31 mouse cellular contexts compared by ENCODE assay signal in genomic region chr3:32961494-32961893, GRCm38 (mm10).
A peak's percentile ranks its signal among the peaks of the same experiment; 100 is the strongest.
DNase-seq lines count a peak whose midpoint lies in the region; ATAC-seq and TF ChIP-seq lines count a peak whose summit lies in the region.
"Had no signal": no experiment of that assay in that cellular context is flagged by ENCODE, and none has a peak within 500 bp of the region (broad histone marks: within the 10 kb centered on the region; RNA-seq: fewer than 3 reads in every experiment).

No protein-coding gene starts in this region.

- TF ChIP-seq POLR2A in brain, embryonic 14.5 days (IDR thresholded peaks at IDR 0.05; ENCODE audit: borderline replicate concordance, extremely low read depth, insufficient read depth, insufficient read length, poor library complexity, severe bottlenecking), result no peak

- no peak overlapping the region for H3K4me2 ChIP-seq in hindbrain, embryonic 14.5 days (replicated peaks)
- no peak overlapping the region for H3K4me2 ChIP-seq in hindbrain, embryonic 12.5 days (replicated peaks)
- no peak overlapping the region for H3K4me2 ChIP-seq in midbrain, embryonic 16.5 days (ENCODE audit: low read length)
- no peak overlapping the region for H3K4me2 ChIP-seq in midbrain, embryonic 11.5 days
- H3K4me2 ChIP-seq in hindbrain, postnatal 0 days (ENCODE audit: low read depth, low read length), result no peak overlapping the region
- H3K4me2 ChIP-seq: embryonic facial prominence, embryonic 13.5 days; forebrain, embryonic 12.5 days; forebrain, embryonic 15.5 days; heart, embryonic 13.5 days had no signal

- no peak for DNase-seq in hindbrain, embryonic 14.5 days (ENCODE audit: low spot score)
- no peak for DNase-seq in midbrain, embryonic 11.5 days (ENCODE audit: low spot score, missing footprints)
- DNase-seq in brain, embryonic 14.5 days (ENCODE audit: low read depth), result peak; percentile 28
- DNase-seq in hindbrain, postnatal 0 days (ENCODE audit: low spot score), result peak; percentile 23
- DNase-seq in cerebellum, adult 11 months, result no peak
- DNase-seq in right cerebral cortex, postnatal 25 days, result no peak
- DNase-seq: adrenal gland, postnatal 10 days; adrenal gland, postnatal 36 days; B cell, adult 2 months; cerebellum, adult 11-12 months; cerebellum, adult 8-10 months; cerebellum, postnatal 10 days; cerebellum, postnatal 36 days; embryo, embryonic 11 days; gastrocnemius, postnatal 36 days; heart, adult 2 months; heart, postnatal 14 days had no signal

- no peaks in the 10 kb centered on the region for H3K9me3 ChIP-seq in hindbrain, embryonic 14.5 days (ENCODE audit: control insufficient read depth, low read length)
- H3K9me3 ChIP-seq in hindbrain, embryonic 12.5 days (replicated peaks), result no peaks in the 10 kb centered on the region
- H3K9me3 ChIP-seq in midbrain, embryonic 16.5 days (replicated peaks; ENCODE audit: control insufficient read depth, low read length, poor library complexity, severe bottlenecking), result no peaks in the 10 kb centered on the region
- H3K9me3 ChIP-seq in midbrain, embryonic 11.5 days (ENCODE audit: control insufficient read depth, low read length), result no peaks in the 10 kb centered on the region
- no peaks in the 10 kb centered on the region for H3K9me3 ChIP-seq in hindbrain, postnatal 0 days (ENCODE audit: low read length)
- H3K9me3 ChIP-seq: embryonic facial prominence, embryonic 10.5 days; embryonic facial prominence, embryonic 13.5 days; forebrain, embryonic 12.5 days; forebrain, embryonic 15.5 days; G1E; heart, embryonic 10.5 days; heart, embryonic 13.5 days had no signal

- TF ChIP-seq CTCF in brain, embryonic 14.5 days (IDR thresholded peaks at IDR 0.05; ENCODE audit: borderline replicate concordance, extremely low read depth, insufficient read depth, insufficient read length), result no peak
- no peak for TF ChIP-seq CTCF in hindbrain, postnatal 0 days (IDR thresholded peaks at IDR 0.05; ENCODE audit: low read depth)

- H3K4me1 ChIP-seq in hindbrain, embryonic 14.5 days (replicated peaks; ENCODE audit: control insufficient read depth, insufficient read depth, low read length), result no peaks in the 10 kb centered on the region
- H3K4me1 ChIP-seq in hindbrain, embryonic 12.5 days, result no peaks in the 10 kb centered on the region
- no peaks in the 10 kb centered on the region for H3K4me1 ChIP-seq in midbrain, embryonic 16.5 days (ENCODE audit: control insufficient read depth, insufficient read depth, low read length)
- no peaks in the 10 kb centered on the region for H3K4me1 ChIP-seq in midbrain, embryonic 11.5 days (ENCODE audit: control insufficient read depth, insufficient read depth, low read length)
- H3K4me1 ChIP-seq in hindbrain, postnatal 0 days (ENCODE audit: insufficient read depth, low read length), result no peaks in the 10 kb centered on the region
- H3K4me1 ChIP-seq: embryonic facial prominence, embryonic 10.5 days; embryonic facial prominence, embryonic 13.5 days; forebrain, embryonic 12.5 days; forebrain, embryonic 15.5 days; heart, embryonic 10.5 days; heart, embryonic 13.5 days had no signal

- H3K27ac ChIP-seq in hindbrain, embryonic 14.5 days, result no peak overlapping the region
- no peak overlapping the region for H3K27ac ChIP-seq in hindbrain, embryonic 12.5 days
- H3K27ac ChIP-seq in midbrain, embryonic 16.5 days (ENCODE audit: low read length), result no peak overlapping the region
- no peak overlapping the region for H3K27ac ChIP-seq in midbrain, embryonic 11.5 days (ENCODE audit: low read depth, low read length)
- H3K27ac ChIP-seq in hindbrain, postnatal 0 days, result no peak overlapping the region
- H3K27ac ChIP-seq: embryonic facial prominence, embryonic 10.5 days; embryonic facial prominence, embryonic 13.5 days; forebrain, embryonic 12.5 days; forebrain, embryonic 15.5 days; heart, adult 2 months; heart, embryonic 10.5 days; heart, embryonic 13.5 days had no signal

- ATAC-seq in hindbrain, embryonic 14.5 days (ENCODE audit: low FRiP score), result 0 out of 2 replicates have a peak, but pooled peaks have one; percentile 51
- ATAC-seq in hindbrain, embryonic 12.5 days (ENCODE audit: low FRiP score), result no peak
- ATAC-seq in midbrain, embryonic 16.5 days, result 0 out of 2 replicates have a peak, but pooled peaks have one; percentile 42
- no peak for ATAC-seq in midbrain, embryonic 11.5 days (ENCODE audit: low FRiP score)
- ATAC-seq in hindbrain, postnatal 0 days, result peak; percentile 53; the same call in 1 of the 2 replicates
- ATAC-seq: forebrain, embryonic 15.5 days; inflammation-experienced regulatory T-cells, adult 6 months; intestine, embryonic 16.5 days; Patski had no signal

- H3K4me3 ChIP-seq in hindbrain, embryonic 14.5 days (replicated peaks; ENCODE audit: low read length), result no peak overlapping the region
- H3K4me3 ChIP-seq in hindbrain, embryonic 12.5 days, result no peak overlapping the region
- H3K4me3 ChIP-seq in midbrain, embryonic 16.5 days (ENCODE audit: low read depth, low read length), result no peak overlapping the region
- no peak overlapping the region for H3K4me3 ChIP-seq in midbrain, embryonic 11.5 days (ENCODE audit: low read depth, low read length)
- no peak overlapping the region for H3K4me3 ChIP-seq in hindbrain, postnatal 0 days (ENCODE audit: low read length)
- H3K4me3 ChIP-seq: embryonic facial prominence, embryonic 10.5 days; embryonic facial prominence, embryonic 13.5 days; erythroblast, embryonic 14.5 days; forebrain, embryonic 12.5 days; forebrain, embryonic 15.5 days; heart, adult 2 months; heart, embryonic 10.5 days; heart, embryonic 13.5 days had no signal

- no peak overlapping the region for H3K9ac ChIP-seq in hindbrain, embryonic 14.5 days
- H3K9ac ChIP-seq in hindbrain, embryonic 12.5 days, result no peak overlapping the region
- no peak overlapping the region for H3K9ac ChIP-seq in midbrain, embryonic 16.5 days (ENCODE audit: low read depth, low read length)
- no peak overlapping the region for H3K9ac ChIP-seq in midbrain, embryonic 11.5 days (ENCODE audit: low read length)
- no peak overlapping the region for H3K9ac ChIP-seq in hindbrain, postnatal 0 days (replicated peaks; ENCODE audit: low read length)
- H3K9ac ChIP-seq: embryonic facial prominence, embryonic 13.5 days; forebrain, embryonic 12.5 days; forebrain, embryonic 15.5 days; heart, embryonic 13.5 days had no signal

- 74% methylated on average over 3 of the region's 3 CpGs for WGBS in hindbrain, embryonic 14.5 days
- WGBS in hindbrain, embryonic 12.5 days, result 85% methylated on average over 3 of the region's 3 CpGs
- WGBS in midbrain, embryonic 16.5 days, result 67% methylated on average over 3 of the region's 3 CpGs
- WGBS in midbrain, embryonic 11.5 days, result 94% methylated on average over 3 of the region's 3 CpGs
- WGBS in hindbrain, postnatal 0 days, result 66% methylated on average over 3 of the region's 3 CpGs

- no peaks in the 10 kb centered on the region for H3K36me3 ChIP-seq in hindbrain, embryonic 14.5 days (replicated peaks; ENCODE audit: control insufficient read depth, insufficient read depth)
- H3K36me3 ChIP-seq in hindbrain, embryonic 12.5 days, result no peaks in the 10 kb centered on the region
- H3K36me3 ChIP-seq in midbrain, embryonic 16.5 days (ENCODE audit: control insufficient read depth, insufficient read depth, low read length), result no peaks in the 10 kb centered on the region
- H3K36me3 ChIP-seq in midbrain, embryonic 11.5 days (ENCODE audit: control insufficient read depth, insufficient read depth, low read length), result no peaks in the 10 kb centered on the region
- H3K36me3 ChIP-seq in hindbrain, postnatal 0 days (ENCODE audit: insufficient read depth, low read length), result no peaks in the 10 kb centered on the region
- H3K36me3 ChIP-seq: embryonic facial prominence, embryonic 10.5 days; embryonic facial prominence, embryonic 13.5 days; forebrain, embryonic 12.5 days; forebrain, embryonic 15.5 days; G1E; heart, embryonic 10.5 days; heart, embryonic 13.5 days had no signal

- no peaks in the 10 kb centered on the region for H3K27me3 ChIP-seq in hindbrain, embryonic 14.5 days (ENCODE audit: control insufficient read depth, insufficient read depth, low read length)
- no peaks in the 10 kb centered on the region for H3K27me3 ChIP-seq in hindbrain, embryonic 12.5 days
- no peaks in the 10 kb centered on the region for H3K27me3 ChIP-seq in midbrain, embryonic 16.5 days (ENCODE audit: control insufficient read depth, insufficient read depth, low read depth, low read length)
- no peaks in the 10 kb centered on the region for H3K27me3 ChIP-seq in midbrain, embryonic 11.5 days (ENCODE audit: control insufficient read depth, insufficient read depth, low read length)
- no peaks in the 10 kb centered on the region for H3K27me3 ChIP-seq in hindbrain, postnatal 0 days (ENCODE audit: insufficient read depth, low read length)
- H3K27me3 ChIP-seq: CH12.LX; embryonic facial prominence, embryonic 13.5 days; forebrain, embryonic 12.5 days; forebrain, embryonic 15.5 days; heart, embryonic 13.5 days had no signal

Comparison
In these comparisons a context has a peak if more than half of its experiments do, and no peak if none do; other contexts are left out.
1. ATAC-seq: peak in hindbrain, embryonic 14.5 days (single experiment), midbrain, embryonic 16.5 days (single experiment) and hindbrain, postnatal 0 days (single experiment); none in hindbrain, embryonic 12.5 days (single experiment) and midbrain, embryonic 11.5 days (single experiment).
2. DNase-seq: peak in brain, embryonic 14.5 days (single experiment) and hindbrain, postnatal 0 days (single experiment); none in hindbrain, embryonic 14.5 days (single experiment), midbrain, embryonic 11.5 days (single experiment), cerebellum, adult 11 months (single experiment) and right cerebral cortex, postnatal 25 days (single experiment).